Mouse (Mus musculus): ENCODE data around the gene Rph3al. TPM values are rescaled to one million over a fixed set of nuclear protein-coding genes. Genes with fewer than 3 reads are reported as not detected.

Rph3al gene
- not detected for total RNA-seq (2018; cell fraction: chromatin; rRNA removed)
- total RNA-seq (2018; cell fraction: cytosol; rRNA removed) = not detected
- total RNA-seq (2018; cell fraction: nucleus; rRNA removed) = not detected
- polyA plus RNA-seq (2018) = not detected in 3 replicates

DNA sequence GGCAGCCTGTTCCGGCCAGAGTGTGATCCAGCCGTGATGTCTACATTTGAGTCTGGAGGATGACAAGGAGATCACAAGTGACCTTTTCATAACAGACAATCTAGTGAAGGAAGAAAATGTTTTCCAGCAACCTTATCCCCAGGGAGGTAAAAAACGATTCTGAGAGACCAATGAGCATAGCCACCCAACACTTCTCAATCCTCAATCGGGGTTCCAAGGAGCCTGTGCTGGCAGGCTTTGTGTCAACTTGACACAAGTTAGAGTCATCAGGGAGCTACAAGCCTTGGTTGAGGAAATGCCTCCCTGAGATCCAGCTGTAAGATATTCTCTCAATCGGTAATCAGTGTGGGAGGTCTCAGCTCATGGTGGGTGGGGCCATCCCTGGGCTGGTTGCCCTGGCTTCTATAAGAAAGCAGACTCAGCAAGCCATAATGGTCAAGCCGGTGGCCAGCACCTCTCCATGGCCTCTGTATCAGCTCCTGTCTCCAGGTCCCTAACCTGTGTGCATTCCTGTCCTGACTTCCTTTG lies at the start of gene Rph3al:
Gene Rph3al, minus strand, starts transcription at position 51 of the 528 bp plus-strand sequence.
- no peak within 1 kb of the TSS for H3K4me3 ChIP-seq (ENCODE audit: inconsistent target)
- H3K27ac ChIP-seq = no peak within 1 kb of the TSS
- WGBS (ENCODE audit: missing documents) = 85% methylated on average over 6 of the region's 6 CpGs
- H3K36me3 ChIP-seq (ENCODE audit: inconsistent target) = no peaks in the 10 kb centered on the region
- H3K79me2 ChIP-seq (ENCODE audit: inconsistent target) = no peaks in the 10 kb centered on the region

DNA sequence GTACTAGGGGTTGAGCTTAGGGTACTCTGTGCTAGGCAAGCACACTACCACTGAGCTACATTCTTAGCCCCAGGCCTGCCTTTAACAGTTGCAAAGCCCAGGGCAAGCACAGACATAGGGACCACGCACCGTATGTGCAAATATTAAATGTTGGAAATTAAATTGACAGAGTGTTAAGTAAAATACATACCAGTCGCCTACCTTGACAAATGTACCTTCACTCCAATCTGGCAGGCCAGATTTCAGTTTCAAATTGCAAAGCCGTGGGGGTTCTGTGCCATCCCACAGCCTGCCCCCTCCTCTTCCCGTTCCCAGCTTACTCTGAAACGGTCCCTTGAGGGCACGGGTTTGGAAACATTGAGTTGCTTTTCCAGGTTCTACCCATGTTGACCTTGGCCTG lies 47.7 kb upstream of the Rph3al start:
- 85% methylated on average over 7 of the region's 7 CpGs for WGBS (ENCODE audit: missing documents)
- Histone ChIP-seq H3K36me3 (ENCODE audit: inconsistent target) (no peaks in the 10 kb centered on the region), H3K79me2 (ENCODE audit: inconsistent target) (no peaks in the 10 kb centered on the region), H3K4me3 (ENCODE audit: inconsistent target) (no peak overlapping the region), H3K27ac (no peak overlapping the region)

DNA sequence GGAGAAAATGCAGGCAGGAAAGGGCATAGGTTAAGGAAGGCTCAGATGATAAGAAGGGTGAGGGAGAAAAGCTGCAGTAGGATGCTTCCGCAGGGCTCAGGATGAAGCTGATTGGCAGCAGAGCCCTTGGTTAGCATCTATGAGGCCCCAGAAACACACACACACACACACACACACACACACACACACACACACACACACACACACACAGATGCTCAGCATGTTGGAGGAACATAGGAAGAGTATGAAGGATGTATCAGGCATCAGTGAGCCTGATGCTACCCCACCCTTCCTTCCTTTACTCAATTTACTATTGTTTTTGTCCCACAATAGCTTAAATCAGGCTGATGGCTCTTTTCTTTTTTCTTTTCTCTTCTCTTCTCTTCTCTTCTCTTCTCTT lies 46.4 kb upstream of the Rph3al start:
- no peak overlapping the region for H3K27ac ChIP-seq
- no peak overlapping the region for H3K4me3 ChIP-seq (ENCODE audit: inconsistent target)
- H3K79me2 ChIP-seq (ENCODE audit: inconsistent target) = no peaks in the 10 kb centered on the region
- no peaks in the 10 kb centered on the region for H3K36me3 ChIP-seq (ENCODE audit: inconsistent target)
- WGBS (ENCODE audit: missing documents) = 100% methylated on average over 1 of the region's 1 CpGs

DNA sequence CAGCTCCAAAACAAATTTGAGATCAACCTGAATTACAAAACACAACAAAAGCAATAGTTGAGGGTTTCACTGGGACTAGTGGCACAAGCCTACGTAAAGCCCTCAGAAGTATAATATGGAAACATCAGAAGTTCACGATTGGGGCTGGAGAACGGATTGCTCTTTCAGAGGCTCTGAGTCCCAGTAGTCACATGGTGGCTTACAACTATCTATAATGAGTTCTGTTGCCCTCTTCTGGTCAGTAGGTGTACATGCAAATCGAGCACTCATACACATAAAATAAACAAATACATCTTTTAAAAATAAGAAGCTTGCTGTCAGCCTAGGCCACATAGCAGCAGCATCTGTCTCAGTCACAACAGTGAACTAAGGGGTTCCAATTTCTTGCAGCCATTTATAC lies 45.0 kb upstream of the Rph3al start:
- 70% methylated on average over 4 of the region's 4 CpGs for WGBS (ENCODE audit: missing documents)
- H3K4me3 ChIP-seq (ENCODE audit: inconsistent target) = no peak overlapping the region
- no peaks in the 10 kb centered on the region for H3K79me2 ChIP-seq (ENCODE audit: inconsistent target)
- H3K27ac ChIP-seq = no peak overlapping the region
- no peaks in the 10 kb centered on the region for H3K36me3 ChIP-seq (ENCODE audit: inconsistent target)

DNA sequence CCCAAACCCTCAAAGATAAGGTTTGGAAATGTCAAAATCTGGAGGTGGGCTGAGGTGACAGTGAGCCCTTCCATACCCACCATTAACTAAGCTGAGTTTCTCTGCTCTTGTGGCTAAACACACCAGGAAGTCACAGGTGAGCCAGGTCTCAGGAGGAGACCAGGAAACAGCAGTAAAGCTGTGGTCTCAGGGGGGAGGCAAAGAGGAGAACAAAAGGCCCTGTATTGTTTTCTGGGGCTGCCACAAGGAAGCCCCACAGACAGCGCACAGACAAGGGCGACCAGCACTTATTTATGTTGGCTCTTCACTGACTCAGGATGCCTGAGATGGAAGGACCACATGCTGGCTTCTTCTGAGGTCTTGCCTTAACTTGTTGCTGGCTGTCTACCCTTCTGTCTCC lies 42.2 kb upstream of the Rph3al start:
- H3K27ac ChIP-seq = no peak overlapping the region
- WGBS (ENCODE audit: missing documents) = 61% methylated on average over 2 of the region's 2 CpGs

DNA sequence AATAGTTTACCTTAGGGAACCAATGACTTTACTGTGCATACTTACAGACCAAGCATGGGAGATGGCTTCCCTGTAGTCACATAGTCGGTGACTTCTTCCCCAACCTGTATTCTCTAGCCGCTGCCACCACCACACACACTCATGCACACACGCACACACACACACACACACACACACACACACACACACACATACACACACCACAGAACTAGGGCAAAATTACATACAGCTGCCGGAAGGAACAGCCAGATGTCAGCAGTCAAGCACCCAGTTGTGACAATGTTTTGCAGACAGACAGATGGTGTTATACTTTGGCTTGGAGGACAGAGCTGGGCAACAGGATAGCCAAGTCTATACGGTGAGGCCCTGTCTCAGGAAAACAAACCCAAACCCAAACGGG lies 39.8 kb upstream of the Rph3al start:
- WGBS (ENCODE audit: missing documents) = 41% methylated on average over 6 of the region's 6 CpGs
- H3K27ac ChIP-seq = no peak overlapping the region
- no peak overlapping the region for H3K4me3 ChIP-seq (ENCODE audit: inconsistent target)
- no peaks in the 10 kb centered on the region for H3K79me2 ChIP-seq (ENCODE audit: inconsistent target)
- H3K36me3 ChIP-seq (ENCODE audit: inconsistent target) = no peaks in the 10 kb centered on the region

More for the DNA sequence above, 42.2 kb upstream of the Rph3al start:
- Histone ChIP-seq H3K36me3 (ENCODE audit: inconsistent target) (no peaks in the 10 kb centered on the region), H3K4me3 (ENCODE audit: inconsistent target) (no peak overlapping the region), H3K79me2 (ENCODE audit: inconsistent target) (no peaks in the 10 kb centered on the region)

DNA sequence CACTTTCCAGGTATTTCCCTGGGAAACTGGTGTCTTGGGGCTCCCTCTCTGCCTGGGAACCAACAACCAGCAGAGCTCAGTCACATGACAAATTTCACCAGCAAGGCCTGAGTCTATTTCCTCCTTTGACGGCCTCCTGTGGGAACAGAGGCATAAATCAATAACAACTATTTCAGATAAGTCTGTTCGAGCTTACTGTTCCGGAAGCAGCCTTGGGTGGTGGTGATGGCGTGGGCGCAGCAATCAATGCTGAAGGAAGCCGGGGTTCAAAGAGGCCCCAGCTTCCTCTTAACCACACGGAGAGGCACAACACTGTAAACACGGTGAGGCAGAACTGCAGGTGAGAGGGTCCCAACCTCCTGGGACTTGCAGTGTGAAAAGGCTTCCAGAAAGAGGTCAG lies 38.5 kb upstream of the Rph3al start:
- Histone ChIP-seq H3K27ac (no peak overlapping the region), H3K4me3 (ENCODE audit: inconsistent target) (no peak overlapping the region), H3K79me2 (ENCODE audit: inconsistent target) (no peaks in the 10 kb centered on the region), H3K36me3 (ENCODE audit: inconsistent target) (no peaks in the 10 kb centered on the region)
- WGBS (ENCODE audit: missing documents) = 18% methylated on average over 8 of the region's 8 CpGs

DNA sequence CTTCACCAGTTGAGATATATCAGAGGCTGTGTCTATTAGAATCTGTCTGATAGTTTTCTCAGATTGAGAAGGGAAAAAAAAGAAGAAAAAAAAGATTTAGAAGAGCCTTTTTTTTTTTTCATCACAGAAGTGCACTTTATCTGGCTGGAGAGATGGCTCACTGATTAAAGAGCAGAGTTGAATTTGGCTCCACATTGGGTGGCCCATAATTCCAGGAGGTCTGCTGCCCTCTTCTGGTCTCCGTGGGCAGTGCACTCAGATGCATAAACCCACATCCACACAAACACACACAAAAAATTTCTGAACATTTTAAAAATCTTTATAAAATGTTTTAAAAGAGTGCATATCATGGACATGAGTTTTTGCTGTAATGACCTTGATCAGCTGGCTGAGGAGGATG lies 35.8 kb upstream of the Rph3al start:
- Histone ChIP-seq H3K4me3 (ENCODE audit: inconsistent target) (no peak overlapping the region), H3K79me2 (ENCODE audit: inconsistent target) (no peaks in the 10 kb centered on the region), H3K36me3 (ENCODE audit: inconsistent target) (no peaks in the 10 kb centered on the region), H3K27ac (no peak overlapping the region)
- 100% methylated on average over 1 of the region's 1 CpGs for WGBS (ENCODE audit: missing documents)

DNA sequence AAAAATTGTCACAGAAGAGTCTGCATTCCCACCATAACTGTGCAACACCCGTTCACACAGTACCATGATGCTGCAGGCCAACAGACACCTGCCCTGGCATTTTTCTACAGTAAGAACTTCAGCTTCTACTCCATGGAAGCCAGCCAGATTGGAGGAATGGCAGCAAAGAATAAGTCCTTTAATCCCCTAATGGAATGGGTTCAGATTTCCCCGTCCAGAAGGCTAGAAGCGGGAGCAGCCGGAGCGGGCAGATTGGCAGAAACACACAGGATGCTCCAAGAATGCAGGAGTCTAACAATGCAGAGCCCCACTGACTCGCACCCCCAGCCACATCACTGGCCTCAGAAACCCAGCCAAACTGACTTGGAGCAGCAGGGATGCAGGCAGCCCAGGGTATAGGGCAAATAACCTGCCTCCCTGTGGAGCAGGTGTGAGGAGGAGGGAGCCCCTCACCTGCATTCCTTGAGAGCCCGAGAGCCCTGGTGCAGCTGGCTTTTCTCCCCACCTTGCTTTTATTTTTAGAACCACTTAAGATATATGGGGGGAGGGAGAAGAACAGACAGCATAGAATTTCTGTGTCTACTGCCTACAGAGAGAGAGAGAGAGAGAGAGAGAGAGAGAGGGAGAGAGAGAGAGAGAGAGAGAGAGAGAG lies 34.8 kb upstream of the Rph3al start:
- no peaks in the 10 kb centered on the region for H3K79me2 ChIP-seq (ENCODE audit: inconsistent target)
- no peak overlapping the region for H3K4me3 ChIP-seq (ENCODE audit: inconsistent target)
- 90% methylated on average over 6 of the region's 7 CpGs for WGBS (ENCODE audit: missing documents)
- no peak overlapping the region for H3K27ac ChIP-seq
- no peaks in the 10 kb centered on the region for H3K36me3 ChIP-seq (ENCODE audit: inconsistent target)

DNA sequence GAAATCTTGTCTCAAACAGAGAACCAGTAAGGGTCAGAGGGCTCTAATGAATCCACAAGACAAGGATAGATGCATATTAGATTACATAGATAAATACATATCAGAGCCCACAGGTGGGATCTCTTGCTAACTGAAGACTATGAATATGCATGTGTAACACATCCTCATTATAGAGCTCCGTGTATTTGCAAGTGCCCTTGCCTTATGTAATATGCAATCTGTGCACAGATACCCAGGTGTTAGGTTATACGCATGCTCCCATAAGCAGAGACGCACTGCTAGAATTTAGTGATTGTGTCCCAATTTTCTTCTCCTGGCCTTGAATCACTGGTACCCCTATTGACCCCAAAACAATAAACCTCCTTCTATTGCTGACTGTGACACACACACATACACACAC lies 34.0 kb upstream of the Rph3al start:
- H3K79me2 ChIP-seq (ENCODE audit: inconsistent target) = no peaks in the 10 kb centered on the region
- no peak overlapping the region for H3K27ac ChIP-seq
- H3K4me3 ChIP-seq (ENCODE audit: inconsistent target) = no peak overlapping the region
- no peaks in the 10 kb centered on the region for H3K36me3 ChIP-seq (ENCODE audit: inconsistent target)
- 77% methylated on average over 2 of the region's 3 CpGs for WGBS (ENCODE audit: missing documents)

DNA sequence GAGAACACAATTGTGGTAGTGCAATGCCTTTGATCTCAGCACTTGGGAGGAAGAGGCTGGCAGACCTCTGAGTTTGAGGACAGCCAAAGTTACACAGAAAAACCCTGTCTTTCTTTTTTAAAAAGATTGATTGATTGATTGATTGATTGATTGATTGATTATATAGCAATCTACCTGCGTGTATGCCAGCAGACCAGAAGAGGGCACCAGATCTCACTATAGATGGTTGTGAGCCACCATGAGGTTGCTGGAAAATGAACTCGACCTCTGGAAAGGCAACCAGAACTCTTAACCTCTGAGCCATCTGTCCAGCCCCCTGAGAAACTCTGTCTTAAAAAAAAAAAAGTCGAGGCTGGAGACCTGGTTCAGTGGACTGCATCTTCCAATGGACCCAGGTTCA lies 32.4 kb upstream of the Rph3al start:
- 43% methylated on average over 3 of the region's 3 CpGs for WGBS (ENCODE audit: missing documents)
- Histone ChIP-seq H3K27ac (no peak overlapping the region), H3K4me3 (ENCODE audit: inconsistent target) (no peak overlapping the region), H3K79me2 (ENCODE audit: inconsistent target) (no peaks in the 10 kb centered on the region), H3K36me3 (ENCODE audit: inconsistent target) (no peaks in the 10 kb centered on the region)

DNA sequence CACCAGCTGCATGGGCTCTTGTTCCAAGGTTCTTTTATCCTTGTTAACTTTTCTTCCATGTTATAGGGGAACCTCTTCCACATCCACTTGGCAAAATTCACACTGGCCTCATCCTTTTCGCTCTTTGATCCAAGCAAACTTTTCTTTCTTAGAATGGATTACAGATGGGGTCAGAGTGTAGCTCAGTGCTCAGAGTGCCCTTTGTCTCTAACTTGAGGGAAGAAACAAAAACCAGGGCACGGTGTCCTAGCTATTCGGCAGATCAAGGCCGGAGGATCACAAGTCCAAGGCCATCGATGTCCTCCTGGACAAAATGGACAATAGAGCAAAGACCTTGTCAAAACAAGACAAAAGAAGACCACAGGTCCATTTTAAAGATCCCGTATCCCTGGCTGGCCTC lies 30.5 kb upstream of the Rph3al start:
- H3K4me3 ChIP-seq (ENCODE audit: inconsistent target) = no peak overlapping the region
- H3K27ac ChIP-seq = no peak overlapping the region
- H3K36me3 ChIP-seq (ENCODE audit: inconsistent target) = no peaks in the 10 kb centered on the region
- 96% methylated on average over 6 of the region's 6 CpGs for WGBS (ENCODE audit: missing documents)
- H3K79me2 ChIP-seq (ENCODE audit: inconsistent target) = no peaks in the 10 kb centered on the region

DNA sequence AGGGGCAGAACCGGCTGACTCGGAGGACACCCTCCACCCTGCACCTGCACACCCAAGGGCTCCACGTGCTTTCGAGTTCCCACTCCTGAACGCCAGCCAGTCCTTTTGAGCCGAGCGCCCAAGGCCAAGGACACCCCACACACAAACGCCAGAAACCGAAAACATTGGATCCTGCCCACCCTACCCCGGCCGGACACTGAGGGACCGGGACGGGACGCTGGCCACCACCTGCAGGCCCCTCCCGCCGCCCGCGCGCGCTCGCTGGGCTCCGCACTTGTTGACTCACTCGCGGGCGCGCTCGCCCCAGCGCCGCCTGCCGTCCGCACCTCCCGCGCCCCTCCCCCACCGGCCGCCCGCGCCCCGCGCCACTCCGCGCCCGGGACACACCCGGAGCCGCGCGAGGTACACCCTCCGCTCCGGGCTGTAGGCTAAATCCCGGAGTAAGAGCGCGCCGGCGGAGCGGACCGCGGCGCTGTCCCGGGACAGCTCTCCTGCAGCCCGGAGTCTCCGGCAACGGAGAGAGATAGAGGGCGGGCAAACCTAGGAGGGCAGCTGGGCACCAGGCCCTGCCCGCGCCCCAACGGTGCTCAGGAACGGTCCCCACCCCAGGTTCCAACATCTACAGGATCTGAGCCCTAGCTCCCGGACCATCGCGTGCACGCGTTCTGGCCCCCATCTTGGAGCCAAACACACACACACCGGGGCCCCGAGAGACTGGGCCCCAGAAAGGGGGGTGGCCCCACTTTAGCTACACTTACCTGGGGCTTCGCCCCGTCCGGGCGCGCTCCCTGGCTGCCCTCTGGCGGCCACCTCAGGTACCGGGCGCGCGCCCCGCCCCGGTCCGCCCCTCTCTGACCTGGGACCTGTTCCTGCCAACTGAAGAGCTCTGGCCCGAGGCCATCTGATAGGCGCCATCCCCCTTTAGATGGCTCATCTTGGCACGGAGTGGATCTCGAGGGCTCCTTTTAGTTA lies 28.5 kb upstream of the Rph3al start:
- Histone ChIP-seq H3K4me3 (ENCODE audit: inconsistent target) (no peak overlapping the region), H3K79me2 (ENCODE audit: inconsistent target) (no peaks in the 10 kb centered on the region), H3K27ac (no peak overlapping the region), H3K36me3 (ENCODE audit: inconsistent target) (no peaks in the 10 kb centered on the region)
- WGBS (ENCODE audit: missing documents) = under 1% methylated on average over 81 of the region's 90 CpGs

DNA sequence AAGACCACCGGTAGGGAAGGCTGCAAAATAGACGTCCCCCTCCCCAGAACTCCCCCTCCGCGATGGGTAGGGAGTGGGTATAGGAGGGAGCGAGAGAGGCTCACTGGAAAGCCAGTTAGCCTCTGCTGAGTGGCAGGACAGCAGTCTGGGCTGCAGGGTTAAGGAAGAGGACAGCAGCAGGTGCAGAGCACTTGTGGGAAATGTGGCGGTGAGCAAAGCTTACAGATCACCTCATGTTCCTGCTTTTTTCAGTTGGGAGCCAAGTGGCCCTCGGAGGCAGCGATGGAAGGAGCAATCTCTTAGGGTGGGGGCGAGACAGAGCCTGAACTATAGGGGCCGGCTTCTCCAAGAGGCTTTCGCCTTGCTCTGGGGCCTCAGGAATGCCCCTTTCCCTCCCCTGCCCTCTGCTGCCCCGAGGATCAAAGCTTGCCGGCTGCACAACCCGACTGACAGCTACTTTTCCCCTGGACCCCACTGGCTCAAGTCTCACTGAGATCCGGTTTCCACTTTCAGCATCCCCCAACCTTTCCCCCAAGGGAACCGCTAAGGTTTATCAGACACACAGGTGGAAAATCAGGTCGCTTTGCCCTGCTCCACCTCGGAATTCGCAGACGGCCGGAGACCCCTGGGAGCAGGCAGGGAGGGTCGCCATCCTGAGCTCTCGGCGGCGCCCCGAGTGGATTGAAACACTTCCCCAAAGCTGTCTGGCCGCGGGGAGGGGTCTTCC lies 27.6 kb upstream of the Rph3al start:
- Histone ChIP-seq H3K4me3 (ENCODE audit: inconsistent target) (no peak overlapping the region), H3K27ac (no peak overlapping the region), H3K79me2 (ENCODE audit: inconsistent target) (no peaks in the 10 kb centered on the region), H3K36me3 (ENCODE audit: inconsistent target) (no peaks in the 10 kb centered on the region)
- WGBS (ENCODE audit: missing documents) = 20% methylated on average over 28 of the region's 28 CpGs

DNA sequence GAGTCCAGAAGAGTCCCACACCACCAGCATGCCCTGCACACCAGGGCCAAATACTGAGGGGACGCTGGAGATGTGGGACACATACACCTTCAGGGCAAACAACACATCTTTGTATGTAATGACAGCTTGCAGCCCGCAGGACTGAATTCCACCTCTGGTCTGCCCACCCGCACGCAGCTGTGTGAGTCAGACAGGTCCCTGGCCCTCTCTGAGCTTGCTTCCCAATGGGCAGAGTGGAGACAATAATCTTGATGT lies 26.2 kb upstream of the Rph3al start:
- 89% methylated on average over 4 of the region's 4 CpGs for WGBS (ENCODE audit: missing documents)
- H3K27ac ChIP-seq = no peak overlapping the region
- no peak overlapping the region for H3K4me3 ChIP-seq (ENCODE audit: inconsistent target)
- no peaks in the 10 kb centered on the region for H3K36me3 ChIP-seq (ENCODE audit: inconsistent target)
- no peaks in the 10 kb centered on the region for H3K79me2 ChIP-seq (ENCODE audit: inconsistent target)
